Mouse (Mus musculus) bone marrow macrophage, adult 2 months (primary cell): ENCODE measurements around the gene Rab21.

ENCODE experiments used
- CTCF ChIP-seq: IDR thresholded peaks from 2 replicates; pipeline ENCODE4 v1.5.1; 2012; ENCODE audit warnings: low read depth, mild to moderate bottlenecking, low read length, moderate library complexity
- POLR2A ChIP-seq: IDR thresholded peaks from 2 replicates; pipeline ENCODE4 v1.6.1; 2012; ENCODE audit warnings: mild to moderate bottlenecking, low read depth, low read length, borderline replicate concordance

- TF ChIP-seq POLR2A (no peak), CTCF (no peak)
Observed at GRCm38 (mm10) chr10:115295162-115295561, 20.2 kb downstream of the Rab21 start.
